Mouse (Mus musculus) adrenal gland, postnatal 36 days (tissue): ENCODE measurements around the gene Ino80d. TPM values are rescaled to one million over a fixed set of nuclear protein-coding genes. Genes with fewer than 3 reads are reported as not detected.

Experiments used
- DNase-seq, 2 experiments: peaks; one replicate each; pipeline ENCODE4 v3.0.0; 2021; ENCODE audit warnings: mixed read lengths in 1 of 2
- total RNA-seq, 2 experiments: library from RNA; stranded (reverse); gene quantifications; 2 replicates each; pipeline ENCODE4 v1.2.3; 2021

The Ino80d gene
- total RNA-seq, 2 experiments from 2014 or later = 27.3 to 29.2 TPM

- DNase-seq = no peak
Observed at GRCm38 (mm10) chr1:62991021-62991420, 123.4 kb downstream of the Ino80d start.

- DNase-seq = peak; percentile 14 to 48
Observed at GRCm38 (mm10) chr1:62987561-62987960, 126.9 kb downstream of the Ino80d start.

- DNase-seq = peak; percentile 62 to 70
Observed at GRCm38 (mm10) chr1:62986267-62986666, 128.2 kb downstream of the Ino80d start.

GRCm38 (mm10) chr1:62984566-62984965 is 129.9 kb downstream of the Ino80d start:
- peak; percentile 67 to 75 for DNase-seq

- DNase-seq = no peak
Observed at GRCm38 (mm10) chr1:62976742-62977141, 137.7 kb downstream of the Ino80d start.

GRCm38 (mm10) chr1:62966885-62967284 is 147.6 kb downstream of the Ino80d start:
- DNase-seq = peak in 1 of 2 experiments; percentile 29

GRCm38 (mm10) chr1:62964291-62964690 is 150.2 kb downstream of the Ino80d start:
- DNase-seq = peak; percentile 63 to 72

GRCm38 (mm10) chr1:62956942-62957645 is 157.4 kb downstream of the Ino80d start:
- DNase-seq = no peak

- DNase-seq = no peak
Observed at GRCm38 (mm10) chr1:62956526-62956925, 157.9 kb downstream of the Ino80d start.

GRCm38 (mm10) chr1:62955340-62955739 is 159.1 kb downstream of the Ino80d start:
- DNase-seq = no peak

- no peak for DNase-seq
Observed at GRCm38 (mm10) chr1:62953036-62953435, 161.4 kb downstream of the Ino80d start.

GRCm38 (mm10) chr1:62952319-62952718 is 162.1 kb downstream of the Ino80d start:
- DNase-seq = no peak

- DNase-seq = peak; percentile 52 to 54
Observed at GRCm38 (mm10) chr1:62951067-62951809, 163.2 kb downstream of the Ino80d start.

- no peak for DNase-seq
Observed at GRCm38 (mm10) chr1:62950526-62950925, 163.9 kb downstream of the Ino80d start.

GRCm38 (mm10) chr1:62947807-62948206 is 166.7 kb downstream of the Ino80d start:
- DNase-seq = no peak

- no peak for DNase-seq
Observed at GRCm38 (mm10) chr1:62946987-62947386, 167.5 kb downstream of the Ino80d start.

- DNase-seq = no peak
Observed at GRCm38 (mm10) chr1:62934752-62935329, 179.6 kb downstream of the Ino80d start.

- peak in 1 of 2 experiments; percentile 18 for DNase-seq
Observed at GRCm38 (mm10) chr1:62934100-62934513, 180.4 kb downstream of the Ino80d start.

GRCm38 (mm10) chr1:62933288-62934099 is 181.0 kb downstream of the Ino80d start:
- no peak for DNase-seq

GRCm38 (mm10) chr1:62929477-62929876 is 185.0 kb downstream of the Ino80d start:
- DNase-seq = peak; percentile 86 to 90

- DNase-seq = no peak
Observed at GRCm38 (mm10) chr1:62919219-62919618, 195.2 kb downstream of the Ino80d start.

- DNase-seq = no peak
Observed at GRCm38 (mm10) chr1:62916609-62917008, 197.9 kb downstream of the Ino80d start.
